Mouse (Mus musculus): ENCODE measurements around the gene Aldh8a1. TPM values are rescaled to one million over a fixed set of nuclear protein-coding genes. Genes with fewer than 3 reads are reported as not detected.

Gene Aldh8a1
- total RNA-seq, 2 experiments from 2014 or later, result 0.15 to 0.27 TPM

GRCm38 (mm10) chr10:21420457-21421424 is 43.6 kb downstream of the Aldh8a1 start:
- peak; percentile 23 to 30 for DNase-seq

GRCm38 (mm10) chr10:21426515-21426914 is 49.4 kb downstream of the Aldh8a1 start:
- no peak for DNase-seq

GRCm38 (mm10) chr10:21427996-21428395 is 50.9 kb downstream of the Aldh8a1 start:
- DNase-seq, result no peak

- no peak for DNase-seq
These were observed 62.2 kb downstream of the Aldh8a1 start for GRCm38 (mm10) chr10:21439268-21439667.

- DNase-seq, result no peak
These were observed 63.9 kb downstream of the Aldh8a1 start for GRCm38 (mm10) chr10:21441020-21441419.

GRCm38 (mm10) chr10:21441690-21442089 is 64.6 kb downstream of the Aldh8a1 start:
- no peak for DNase-seq

- DNase-seq, result peak; percentile 31 to 38
These were observed 66.7 kb downstream of the Aldh8a1 start for GRCm38 (mm10) chr10:21443646-21444324.

GRCm38 (mm10) chr10:21444410-21444809 is 67.3 kb downstream of the Aldh8a1 start:
- DNase-seq, result no peak

Other genes with a start within 250 kb of the Aldh8a1 start
- under 1 TPM; 0.42 to 0.71 TPM for gene Myb, start 216.3 kb upstream of the Aldh8a1 start, total RNA-seq (2021)
- 10 to 100 TPM; 65.7 to 66.9 TPM for gene Hbs1l, start 81.3 kb upstream of the Aldh8a1 start, total RNA-seq (2021)
- not detected for gene 1700020N01Rik, start 215.9 kb downstream of the Aldh8a1 start, total RNA-seq (2021)

Measured in layer of hippocampus, postnatal 36 days (tissue).